Mouse (Mus musculus): ENCODE results near the gene N4bp1. TPM values are rescaled to one million over a fixed set of nuclear protein-coding genes. Genes with fewer than 3 reads are reported as not detected.

N4bp1 gene
- total and polyA plus RNA-seq, 3 experiments, result 12.2 to 15.6 (median 12.8) TPM

- Histone ChIP-seq H3K9me3 (replicated peaks; ENCODE audit: low read length) (no peaks in the 10 kb centered on the region), H3K36me3 (replicated peaks in 1 of 2; ENCODE audit: control insufficient read depth in 1 of 2, insufficient read depth in 1 of 2, low read length in 1 of 2) (peaks cover 12 to 43% of the 10 kb centered on the region in 2 experiments), H3K9ac (ENCODE audit: insufficient read depth, low read depth) (no peak overlapping the region), H3K27me3 (replicated peaks) (no peaks in the 10 kb centered on the region), H3K27ac (ENCODE audit: insufficient read depth, low read depth) (no peak overlapping the region), H3K4me1 (ENCODE audit: control insufficient read depth in 1 of 2, insufficient read depth in 2 of 2) (peaks cover 5 to 47% of the 10 kb centered on the region in 2 experiments; a peak in 3 of 4 replicates), H3K4me3 (replicated peaks in 1 of 3; ENCODE audit: low read depth in 2 of 3, low read length in 2 of 3, poor library complexity in 1 of 3) (no peak overlapping the region), H3K4me2 (ENCODE audit: insufficient read depth, low read depth, poor library complexity, severe bottlenecking) (no peak overlapping the region; the same call in 1 of the 2 replicates), H3K79me2 (replicated peaks; ENCODE audit: control insufficient read depth, extremely low read depth, insufficient read depth, poor library complexity, severe bottlenecking) (peaks cover 63% of the 10 kb centered on the region)
- no peak for DNase-seq (ENCODE audit: extremely low read depth)
- in situ Hi-C loops (cut with MboI; ENCODE audit: low pct_ligation_motif_present, low pct_unique_long_range_greater_than_20kb, low sequenced_read_pairs) (no loop called here), dilution Hi-C loops (cut with MboI; ENCODE audit: extremely low pct_ligation_motif_present, extremely low pct_unique_long_range_greater_than_20kb, low sequenced_read_pairs) (no loop called here)
- TF ChIP-seq UBTF (IDR thresholded peaks at IDR 0.05; ENCODE audit: low read depth, low read length) (no peak), MYC (IDR thresholded peaks at IDR 0.05; ENCODE audit: low read depth, low read length) (no peak), ZNF384 (IDR thresholded peaks at IDR 0.05; ENCODE audit: low read depth, low read length) (no peak), ZMIZ1 (IDR thresholded peaks at IDR 0.05; ENCODE audit: low read depth, low read length) (no peak), MAX (IDR thresholded peaks at IDR 0.05; ENCODE audit: low read length) (no peak), GABPA (IDR thresholded peaks at IDR 0.05; ENCODE audit: insufficient replicate concordance, low read depth, low read length) (no peak), JUN (IDR thresholded peaks at IDR 0.05; ENCODE audit: insufficient read depth, low read depth, low read length) (no peak), KAT2A (IDR thresholded peaks at IDR 0.05; ENCODE audit: insufficient replicate concordance, low read length) (no peak), MAFK (IDR thresholded peaks at IDR 0.05; ENCODE audit: insufficient replicate concordance, low read length) (no peak), SMC3 (IDR thresholded peaks at IDR 0.05; ENCODE audit: low read depth, low read length) (no peak), ETS1 (conservative IDR thresholded peaks at IDR 0.05; ENCODE audit: low read depth, low read length) (no peak), HCFC1 (IDR thresholded peaks at IDR 0.05; ENCODE audit: low read depth, low read length) (no peak), NELFE (IDR thresholded peaks at IDR 0.05; ENCODE audit: low read depth, low read length) (no peak), PAX5 (IDR thresholded peaks at IDR 0.05; ENCODE audit: low read length) (no peak), ZKSCAN1 (IDR thresholded peaks at IDR 0.05; ENCODE audit: borderline replicate concordance, low read depth, low read length) (no peak), IRF4 (IDR thresholded peaks at IDR 0.05; ENCODE audit: low read depth, low read length) (no peak), POLR2AphosphoS2 (IDR thresholded peaks at IDR 0.05; ENCODE audit: low read depth, low read length) (no peak), CHD2 (IDR thresholded peaks at IDR 0.05; ENCODE audit: low read length) (no peak), TCF12 (IDR thresholded peaks at IDR 0.05; ENCODE audit: low read depth, low read length) (no peak)
Observed at GRCm38 (mm10) chr8:86881951-86882350, 3.1 kb downstream of the N4bp1 start.

DNA sequence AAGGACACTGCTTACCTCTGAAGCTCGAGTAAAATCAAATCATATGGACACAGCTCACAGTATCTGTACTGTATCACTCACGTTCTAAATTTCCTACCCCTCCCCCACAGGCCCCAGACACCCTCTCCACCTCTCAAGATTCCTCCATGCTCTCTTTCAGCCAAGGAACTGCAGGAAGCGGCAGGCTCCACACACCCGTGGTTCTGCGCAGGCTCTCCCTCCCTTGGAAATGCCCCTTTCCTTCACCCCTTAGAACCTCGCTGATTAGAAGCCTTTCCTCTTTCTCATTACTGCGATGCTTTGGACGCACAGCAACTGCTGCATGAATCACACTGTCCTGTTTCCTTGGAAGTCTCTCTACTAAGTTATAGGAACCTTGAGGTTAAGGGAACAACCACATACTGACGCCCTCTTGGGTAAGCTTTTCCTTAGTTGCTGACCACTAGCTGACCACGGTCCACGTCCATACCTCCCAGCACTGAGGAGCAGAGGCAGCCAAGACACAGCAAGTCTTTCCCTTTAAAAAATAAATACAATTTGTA lies 3.9 kb downstream of the N4bp1 start:
- Histone ChIP-seq H3K9me3 (replicated peaks; ENCODE audit: low read length) (no peaks in the 10 kb centered on the region), H3K4me2 (ENCODE audit: insufficient read depth, low read depth, poor library complexity, severe bottlenecking) (no peak overlapping the region), H3K27ac (ENCODE audit: insufficient read depth, low read depth) (no peak overlapping the region), H3K4me3 (replicated peaks in 1 of 3; ENCODE audit: low read depth in 2 of 3, low read length in 2 of 3, poor library complexity in 1 of 3) (no peak overlapping the region), H3K27me3 (replicated peaks) (no peaks in the 10 kb centered on the region), H3K4me1 (ENCODE audit: control insufficient read depth in 1 of 2, insufficient read depth in 2 of 2) (peaks cover 5 to 53% of the 10 kb centered on the region in 2 experiments), H3K79me2 (replicated peaks; ENCODE audit: control insufficient read depth, extremely low read depth, insufficient read depth, poor library complexity, severe bottlenecking) (peaks cover 70% of the 10 kb centered on the region), H3K36me3 (replicated peaks in 1 of 2; ENCODE audit: control insufficient read depth in 1 of 2, insufficient read depth in 1 of 2, low read length in 1 of 2) (peaks cover 14 to 51% of the 10 kb centered on the region in 2 experiments), H3K9ac (ENCODE audit: insufficient read depth, low read depth) (no peak overlapping the region)
- no peak for DNase-seq (ENCODE audit: extremely low read depth)
- TF ChIP-seq CHD1 (IDR thresholded peaks at IDR 0.05; ENCODE audit: low read depth, low read length) (no peak), TBP (conservative IDR thresholded peaks at IDR 0.05; ENCODE audit: low read depth, low read length) (no peak), PAX5 (IDR thresholded peaks at IDR 0.05; ENCODE audit: low read length) (no peak), MYC (IDR thresholded peaks at IDR 0.05; ENCODE audit: low read depth, low read length) (no peak), GABPA (IDR thresholded peaks at IDR 0.05; ENCODE audit: insufficient replicate concordance, low read depth, low read length) (no peak), SMC3 (IDR thresholded peaks at IDR 0.05; ENCODE audit: low read depth, low read length) (no peak), ELF1 (IDR thresholded peaks at IDR 0.05; ENCODE audit: low read depth, low read length) (no peak), USF2 (conservative IDR thresholded peaks at IDR 0.05; ENCODE audit: low read depth, low read length) (no peak), POLR2A (IDR thresholded peaks at IDR 0.05; ENCODE audit: low read depth, low read length) (no peak), MXI1 (IDR thresholded peaks at IDR 0.05; ENCODE audit: low read depth, low read length) (no peak), MAX (IDR thresholded peaks at IDR 0.05; ENCODE audit: low read length) (no peak), E2F4 (IDR thresholded peaks at IDR 0.05; ENCODE audit: insufficient replicate concordance, low read depth, low read length) (no peak), MAZ (IDR thresholded peaks at IDR 0.05; ENCODE audit: low read depth, low read length) (no peak), ZKSCAN1 (IDR thresholded peaks at IDR 0.05; ENCODE audit: borderline replicate concordance, low read depth, low read length) (no peak), USF1 (IDR thresholded peaks at IDR 0.05; ENCODE audit: low read depth, low read length) (no peak), RCOR1 (conservative IDR thresholded peaks at IDR 0.05; ENCODE audit: low read depth, low read length) (no peak), CTCF (conservative IDR thresholded peaks at IDR 0.05 in 1 of 2, IDR thresholded peaks at IDR 0.05 in 1 of 2; ENCODE audit: low read depth in 2 of 2, low read length in 2 of 2) (no peak)
- in situ Hi-C loops (cut with MboI; ENCODE audit: low pct_ligation_motif_present, low pct_unique_long_range_greater_than_20kb, low sequenced_read_pairs) (no loop called here), dilution Hi-C loops (cut with MboI; ENCODE audit: extremely low pct_ligation_motif_present, extremely low pct_unique_long_range_greater_than_20kb, low sequenced_read_pairs) (no loop called here)

Data from CH12.LX (cell line).